Mouse (Mus musculus) liver, embryonic 13.5 days (tissue): Measurements from ENCODE around the gene Timm44. TPM values are rescaled to one million over a fixed set of nuclear protein-coding genes. Genes with fewer than 3 reads are reported as not detected.
A peak's percentile ranks its signal among the peaks of the same experiment; 100 is the strongest.
"Not testable (repeated sequence)": the region's sequence is repeated elsewhere in the genome, so short reads cannot be mapped to it uniquely, and the experiment has no call there.

ENCODE experiments used
- ATAC-seq: fragments of 200-750 bp; cut with Nextera tagmentation; 2 replicates; pipeline ENCODE4 v1.8.0; 2017; ENCODE audit warnings: low read depth, mild to moderate bottlenecking, moderate number of reproducible peaks, moderate library complexity
- DNase-seq: peaks from one replicate; pipeline ENCODE4 v3.0.0; 2022
- H3K27ac ChIP-seq: fragments of 300-500 bp; sonication (generic); 2 replicates; pipeline ENCODE4 v1.5.1; 2015; ENCODE audit warnings: moderate library complexity, mild to moderate bottlenecking, inconsistent platforms
- H3K27me3 ChIP-seq: fragments of 300-500 bp; sonication (generic); 2 replicates; pipeline ENCODE4 v1.6.1; 2015; ENCODE audit warnings: mild to moderate bottlenecking, inconsistent platforms
- H3K36me3 ChIP-seq: fragments of 300-500 bp; sonication (generic); 2 replicates; pipeline ENCODE4 v1.6.1; 2015; ENCODE audit warnings: mild to moderate bottlenecking, inconsistent platforms
- H3K4me1 ChIP-seq: fragments of 300-500 bp; sonication (generic); replicated peaks from 2 replicates; pipeline ENCODE4 v1.6.1; 2015; ENCODE audit warnings: inconsistent platforms
- H3K4me2 ChIP-seq: fragments of 300-500 bp; sonication (generic); 2 replicates; pipeline ENCODE4 v1.6.1; 2015; ENCODE audit warnings: inconsistent platforms, mild to moderate bottlenecking, moderate library complexity
- H3K4me3 ChIP-seq: fragments of 300-500 bp; sonication (generic); replicated peaks from 2 replicates; pipeline ENCODE4 v1.5.1; 2015; ENCODE audit warnings: mild to moderate bottlenecking, inconsistent platforms
- H3K9ac ChIP-seq: fragments of 300-500 bp; sonication (generic); 2 replicates; pipeline ENCODE4 v1.6.1; 2015; ENCODE audit warnings: mild to moderate bottlenecking, inconsistent platforms
- H3K9me3 ChIP-seq: fragments of 300-500 bp; sonication (generic); replicated peaks from 2 replicates; pipeline ENCODE4 v1.6.1; 2016; ENCODE audit warnings: inconsistent platforms
- WGBS: fragments of 180-500 bp; shearing (Covaris S2); methylation state at CpG from one replicate; pipeline ENCODE4 v1.1.7; 2015; ENCODE audit not compliant: insufficient replicate concordance; 5-methylcytosine and 5-hydroxymethylcytosine counted together
- polyA plus RNA-seq: library from polyadenylated mRNA; unstranded; fragments of >200 nt; fragmentation: Nextera tagmentation; extraction: Ambion mirVana; gene quantifications from 2 replicates; pipeline ENCODE4 v1.2.1, GENCODE M21; 2015

The Timm44 gene
- polyA plus RNA-seq, 1 experiment from 2014 or later = 38.1 TPM

GRCm38 (mm10) chr8:4263105-4263791 is 12.5 kb downstream of the Timm44 start:
- H3K36me3 ChIP-seq = peaks cover 87% of the 10 kb centered on the region
- H3K4me3 ChIP-seq = no peak overlapping the region
- no peaks in the 10 kb centered on the region for H3K9me3 ChIP-seq
- H3K4me2 ChIP-seq = no peak overlapping the region
- H3K27me3 ChIP-seq = no peaks in the 10 kb centered on the region
- no peak overlapping the region for H3K9ac ChIP-seq
- DNase-seq = no peak
- WGBS = 69% methylated on average over 8 of the region's 8 CpGs
- ATAC-seq = no peak
- H3K27ac ChIP-seq = no peak overlapping the region
- H3K4me1 ChIP-seq = peaks cover 19% of the 10 kb centered on the region

- Histone ChIP-seq H3K4me2 (peak overlapping the region; percentile 99; the same call in 1 of the 2 replicates), H3K36me3 (peaks cover 70% of the 10 kb centered on the region), H3K9me3 (no peaks in the 10 kb centered on the region), H3K4me1 (peaks cover 26% of the 10 kb centered on the region), H3K4me3 (no peak overlapping the region; the same call in 1 of the 2 replicates), H3K27me3 (no peaks in the 10 kb centered on the region), H3K27ac (peak overlapping the region; percentile 77), H3K9ac (peak overlapping the region; percentile 58; the same call in 1 of the 2 replicates)
- WGBS = 88% methylated on average over 4 of the region's 4 CpGs
- DNase-seq (no peak), ATAC-seq (no peak)
These were observed 15.9 kb downstream of the Timm44 start for GRCm38 (mm10) chr8:4259805-4260170.

- Histone ChIP-seq H3K36me3 (peaks cover 70% of the 10 kb centered on the region), H3K4me2 (peak within 1 kb of the TSS; percentile 99), H3K4me3 (peak within 1 kb of the TSS; percentile 68), H3K4me1 (peaks cover 27% of the 10 kb centered on the region), H3K9ac (peak within 1 kb of the TSS; percentile 68), H3K27me3 (no peaks in the 10 kb centered on the region), H3K27ac (peak within 1 kb of the TSS; percentile 77), H3K9me3 (no peaks in the 10 kb centered on the region)
- 9% methylated on average over 33 of the region's 33 CpGs for WGBS
- ATAC-seq (peak; percentile 94), DNase-seq (peak; percentile 94)
These were observed 16.4 kb downstream of the Timm44 start, which contains the start of gene Ctxn1 for GRCm38 (mm10) chr8:4259125-4259804. TSS of gene Ctxn1 (minus strand) at chr8:4259274.

GRCm38 (mm10) chr8:4258678-4259077 is 17.0 kb downstream of the Timm44 start:
- no peaks in the 10 kb centered on the region for H3K9me3 ChIP-seq
- H3K4me3 ChIP-seq = peak overlapping the region; percentile 68
- H3K36me3 ChIP-seq = peaks cover 66% of the 10 kb centered on the region
- ATAC-seq = peak; percentile 61
- WGBS = 0% methylated on average over 31 of the region's 32 CpGs
- peaks cover 32% of the 10 kb centered on the region for H3K4me1 ChIP-seq
- H3K9ac ChIP-seq = peak overlapping the region; percentile 68
- H3K4me2 ChIP-seq = peak overlapping the region; percentile 99
- H3K27me3 ChIP-seq = no peaks in the 10 kb centered on the region
- peak; percentile 33 for DNase-seq
- H3K27ac ChIP-seq = peak overlapping the region; percentile 59

- DNase-seq = peak; percentile 67
- Histone ChIP-seq H3K4me3 (peak overlapping the region; percentile 68), H3K9ac (peak overlapping the region; percentile 68), H3K27ac (no peak overlapping the region), H3K9me3 (no peaks in the 10 kb centered on the region), H3K27me3 (no peaks in the 10 kb centered on the region), H3K4me1 (peaks cover 36% of the 10 kb centered on the region), H3K4me2 (peak overlapping the region; percentile 99), H3K36me3 (peaks cover 61% of the 10 kb centered on the region)
- WGBS = 3% methylated on average over 35 of the region's 35 CpGs
- ATAC-seq = peak; percentile 42
These were observed 17.5 kb downstream of the Timm44 start for GRCm38 (mm10) chr8:4258233-4258632.

- H3K27me3 ChIP-seq = no peaks in the 10 kb centered on the region
- ATAC-seq = no peak
- peaks cover 39% of the 10 kb centered on the region for H3K4me1 ChIP-seq
- H3K36me3 ChIP-seq = peaks cover 52% of the 10 kb centered on the region
- H3K9me3 ChIP-seq = no peaks in the 10 kb centered on the region
- 84% methylated on average over 4 of the region's 4 CpGs for WGBS
- H3K27ac ChIP-seq = no peak overlapping the region
- no peak overlapping the region for H3K4me2 ChIP-seq
- DNase-seq = no peak
- H3K4me3 ChIP-seq = no peak overlapping the region
- no peak overlapping the region for H3K9ac ChIP-seq
These were observed 18.4 kb downstream of the Timm44 start for GRCm38 (mm10) chr8:4257350-4257749.

- peaks cover 43% of the 10 kb centered on the region for H3K4me1 ChIP-seq
- no peaks in the 10 kb centered on the region for H3K27me3 ChIP-seq
- H3K36me3 ChIP-seq = peaks cover 48% of the 10 kb centered on the region
- no peak for DNase-seq
- H3K27ac ChIP-seq = no peak overlapping the region
- H3K9ac ChIP-seq = no peak overlapping the region
- WGBS = 59% methylated on average over 4 of the region's 4 CpGs
- no peak overlapping the region for H3K4me2 ChIP-seq
- no peak overlapping the region for H3K4me3 ChIP-seq
- no peak for ATAC-seq
- no peaks in the 10 kb centered on the region for H3K9me3 ChIP-seq
These were observed 18.8 kb downstream of the Timm44 start for GRCm38 (mm10) chr8:4256911-4257310.

- not testable (repeated sequence) for H3K4me3 ChIP-seq, H3K9ac ChIP-seq, DNase-seq, H3K27me3 ChIP-seq, H3K27ac ChIP-seq, H3K9me3 ChIP-seq, H3K4me2 ChIP-seq, ATAC-seq
- H3K4me1 ChIP-seq = peaks cover 54% of the 10 kb centered on the region
- 65% methylated on average over 7 of the region's 7 CpGs for WGBS
- H3K36me3 ChIP-seq = peaks cover 34% of the 10 kb centered on the region
These were observed 20.2 kb downstream of the Timm44 start for GRCm38 (mm10) chr8:4255471-4255870.

- Histone ChIP-seq H3K27ac (no peak overlapping the region; the same call in 1 of the 2 replicates), H3K4me3 (peak overlapping the region; percentile 88), H3K9me3 (no peaks in the 10 kb centered on the region), H3K4me1 (peaks cover 51% of the 10 kb centered on the region), H3K4me2 (peak overlapping the region; percentile 85), H3K27me3 (no peaks in the 10 kb centered on the region), H3K9ac (peak overlapping the region; percentile 87), H3K36me3 (peaks cover 33% of the 10 kb centered on the region)
- 67% methylated on average over 6 of the region's 6 CpGs for WGBS
- DNase-seq = no peak
- no peak for ATAC-seq
These were observed 21.7 kb downstream of the Timm44 start for GRCm38 (mm10) chr8:4254001-4254400.

GRCm38 (mm10) chr8:4252934-4253841 is 22.5 kb downstream of the Timm44 start, which contains the start of gene Snapc2:
TSS of gene Snapc2 (plus strand) at chr8:4253080.
- under 1% methylated on average over 69 of the region's 69 CpGs for WGBS
- ATAC-seq = peak; percentile 92

More at GRCm38 (mm10) chr8:4252934-4253841, 22.5 kb downstream of the Timm44 start, which contains the start of gene Snapc2:
- Histone ChIP-seq H3K4me1 (peaks cover 46% of the 10 kb centered on the region), H3K27ac (peak within 1 kb of the TSS; percentile 82), H3K9me3 (no peaks in the 10 kb centered on the region), H3K9ac (peak within 1 kb of the TSS; percentile 87), H3K4me2 (peak within 1 kb of the TSS; percentile 85), H3K36me3 (peaks cover 38% of the 10 kb centered on the region), H3K27me3 (no peaks in the 10 kb centered on the region), H3K4me3 (peak within 1 kb of the TSS; percentile 88)
- peak; percentile 95 for DNase-seq
